Mouse (Mus musculus) cerebellum, adult (tissue): ENCODE measurements around the gene Vav3.

Experiments used
- ATAC-seq: cut with Nextera tagmentation; 2 replicates; pipeline ENCODE4 v1.9.2; 2017; ENCODE audit warnings: mild to moderate bottlenecking, moderate library complexity, mixed read lengths; ENCODE audit not compliant: insufficient number of reproducible peaks, low FRiP score, low TSS enrichment

The Vav3 gene

GRCm38 (mm10) chr3:109568542-109569265 lies 228.3 kb downstream of the Vav3 start:
- ATAC-seq: no peak

- ATAC-seq: no peak
These were observed 231.0 kb downstream of the Vav3 start for GRCm38 (mm10) chr3:109571483-109571882.

GRCm38 (mm10) chr3:109572871-109573270 lies 232.4 kb downstream of the Vav3 start:
- ATAC-seq: no peak

- no peak for ATAC-seq
These were observed 233.2 kb downstream of the Vav3 start for GRCm38 (mm10) chr3:109573549-109574146.

GRCm38 (mm10) chr3:109574161-109574560 lies 233.7 kb downstream of the Vav3 start:
- no peak for ATAC-seq

- no peak for ATAC-seq
These were observed 237.9 kb downstream of the Vav3 start for GRCm38 (mm10) chr3:109578347-109578746.

GRCm38 (mm10) chr3:109578983-109579382 lies 238.5 kb downstream of the Vav3 start:
- no peak for ATAC-seq

GRCm38 (mm10) chr3:109585946-109586345 lies 245.5 kb downstream of the Vav3 start:
- no peak for ATAC-seq

GRCm38 (mm10) chr3:109592970-109593369 lies 252.5 kb downstream of the Vav3 start:
- ATAC-seq: no peak

- ATAC-seq: no peak
These were observed 255.6 kb downstream of the Vav3 start for GRCm38 (mm10) chr3:109596084-109596483.

- ATAC-seq: no peak
These were observed 260.4 kb downstream of the Vav3 start for GRCm38 (mm10) chr3:109600699-109601451.

- ATAC-seq: no peak
These were observed 262.3 kb downstream of the Vav3 start for GRCm38 (mm10) chr3:109602753-109603152.

GRCm38 (mm10) chr3:109606121-109606520 lies 265.7 kb downstream of the Vav3 start:
- no peak for ATAC-seq

- no peak for ATAC-seq
These were observed 281.3 kb downstream of the Vav3 start for GRCm38 (mm10) chr3:109621721-109622120.

- ATAC-seq: no peak
These were observed 281.9 kb downstream of the Vav3 start for GRCm38 (mm10) chr3:109622361-109622760.

GRCm38 (mm10) chr3:109622816-109623215 lies 282.4 kb downstream of the Vav3 start:
- ATAC-seq: no peak

GRCm38 (mm10) chr3:109623770-109624169 lies 283.3 kb downstream of the Vav3 start:
- no peak for ATAC-seq

- ATAC-seq: no peak
These were observed 295.6 kb downstream of the Vav3 start for GRCm38 (mm10) chr3:109636045-109636444.

GRCm38 (mm10) chr3:109639386-109639785 lies 298.9 kb downstream of the Vav3 start:
- ATAC-seq: no peak

- ATAC-seq: no peak
These were observed 300.3 kb downstream of the Vav3 start for GRCm38 (mm10) chr3:109640796-109641195.

- no peak for ATAC-seq
These were observed 307.8 kb downstream of the Vav3 start for GRCm38 (mm10) chr3:109648242-109648641.
